Mouse (Mus musculus) midbrain, embryonic 14.5 days (tissue): ENCODE measurements around the gene Zfp687. TPM values are rescaled to one million over a fixed set of nuclear protein-coding genes. Genes with fewer than 3 reads are reported as not detected.

Experiments
- ATAC-seq: fragments of 200-750 bp; cut with Nextera tagmentation; 2 replicates; pipeline ENCODE4 v1.8.0; 2017; ENCODE audit warnings: moderate number of reproducible peaks, moderate library complexity; ENCODE audit not compliant: low FRiP score, low TSS enrichment
- DNase-seq: peaks from one replicate; pipeline ENCODE4 v3.0.0-alpha.2; 2015
- H3K27ac ChIP-seq: fragments of 300-500 bp; sonication (generic); replicated peaks from 2 replicates; pipeline ENCODE4 v1.5.1; 2014; ENCODE audit warnings: mild to moderate bottlenecking, low read depth, low read length, moderate library complexity
- H3K27me3 ChIP-seq: fragments of 300-500 bp; sonication (generic); 2 replicates; pipeline ENCODE4 v1.6.1; 2014; ENCODE audit warnings: low read length, control low read depth, mixed read lengths; ENCODE audit not compliant: control insufficient read depth, insufficient read depth
- H3K36me3 ChIP-seq: fragments of 300-500 bp; sonication (generic); 2 replicates; pipeline ENCODE4 v1.6.1; 2014; ENCODE audit warnings: low read length, control low read depth; ENCODE audit not compliant: control insufficient read depth, insufficient read depth
- H3K4me1 ChIP-seq: fragments of 300-500 bp; sonication (generic); 2 replicates; pipeline ENCODE4 v1.6.1; 2014; ENCODE audit warnings: mild to moderate bottlenecking, antibody characterized with exemption, low read length, control low read depth; ENCODE audit not compliant: control insufficient read depth, insufficient read depth
- H3K4me2 ChIP-seq: fragments of 300-500 bp; sonication (generic); 2 replicates; pipeline ENCODE4 v1.6.1; 2014; ENCODE audit warnings: mild to moderate bottlenecking, low read length, moderate library complexity
- H3K4me3 ChIP-seq: fragments of 300-500 bp; sonication (generic); replicated peaks from 2 replicates; pipeline ENCODE4 v1.5.1; 2014; ENCODE audit warnings: low read depth, low read length
- H3K9ac ChIP-seq: fragments of 300-500 bp; sonication (generic); replicated peaks from 2 replicates; pipeline ENCODE4 v1.6.1; 2014; ENCODE audit warnings: mild to moderate bottlenecking, low read length, moderate library complexity
- H3K9me3 ChIP-seq: fragments of 300-500 bp; sonication (generic); 2 replicates; pipeline ENCODE4 v1.6.1; 2016; ENCODE audit warnings: low read length, control low read depth, mixed read lengths; ENCODE audit not compliant: control insufficient read depth
- WGBS: fragments of 180-500 bp; shearing (Covaris S2); extraction: QIAGEN DNeasy Blood & Tissue Kit; methylation state at CpG from one replicate; pipeline ENCODE4 v1.1.7; 2014; 5-methylcytosine and 5-hydroxymethylcytosine counted together
- polyA plus RNA-seq: library from polyadenylated mRNA; unstranded; fragments of >200 nt; fragmentation: Nextera tagmentation; extraction: Ambion mirVana; gene quantifications from 2 replicates; pipeline ENCODE4 v1.2.1, GENCODE M21; 2014

Gene Zfp687
- polyA plus RNA-seq, 1 experiment from 2014 or later, result 30.0 TPM

DNA sequence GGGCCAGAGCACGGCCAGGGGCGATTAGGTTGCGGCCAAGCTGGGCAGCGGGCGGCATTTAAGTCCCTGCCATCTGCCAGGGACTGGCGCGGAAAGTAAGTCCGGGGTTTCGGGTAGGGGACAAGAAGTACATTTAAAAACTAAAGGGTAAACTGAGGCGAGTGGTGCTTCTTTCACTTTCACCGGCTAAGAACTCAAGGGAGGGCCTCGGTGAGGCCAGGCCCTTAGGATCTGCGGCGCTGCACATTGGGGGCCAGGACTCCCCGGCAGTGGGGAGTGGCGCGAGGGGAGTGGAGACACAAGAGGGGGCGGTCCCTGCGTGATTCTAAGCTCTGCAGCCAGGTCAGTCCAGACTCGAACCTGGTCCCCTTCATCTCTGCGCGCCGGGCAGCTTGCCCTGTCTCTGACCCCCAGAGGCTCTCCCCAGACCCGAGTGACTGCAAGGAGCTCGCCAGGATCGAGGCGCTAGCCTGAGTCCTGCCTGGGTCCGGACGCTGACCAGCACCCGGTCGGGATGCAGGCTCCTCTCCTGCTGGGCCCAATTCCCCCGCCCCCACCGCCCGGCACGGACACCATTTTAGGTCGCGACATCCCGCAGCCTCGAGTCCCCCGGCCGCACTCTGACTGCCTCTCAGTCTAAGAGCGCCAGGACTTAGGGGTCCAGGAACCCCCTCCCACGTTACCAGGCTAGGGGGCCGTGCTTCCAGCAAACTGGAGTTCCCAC is 658 bp downstream of the Zfp687 start:
- Histone ChIP-seq H3K4me2 (peak overlapping the region; percentile 97), H3K27ac (peak overlapping the region; percentile 80), H3K4me1 (peaks cover 14% of the 10 kb centered on the region), H3K9me3 (no peaks in the 10 kb centered on the region), H3K36me3 (peaks cover 30% of the 10 kb centered on the region), H3K27me3 (no peaks in the 10 kb centered on the region), H3K9ac (peak overlapping the region; percentile 70), H3K4me3 (peak overlapping the region; percentile 74)
- ATAC-seq (peak; percentile 24), DNase-seq (peak; percentile 32)
- under 1% methylated on average over 44 of the region's 44 CpGs for WGBS

DNA sequence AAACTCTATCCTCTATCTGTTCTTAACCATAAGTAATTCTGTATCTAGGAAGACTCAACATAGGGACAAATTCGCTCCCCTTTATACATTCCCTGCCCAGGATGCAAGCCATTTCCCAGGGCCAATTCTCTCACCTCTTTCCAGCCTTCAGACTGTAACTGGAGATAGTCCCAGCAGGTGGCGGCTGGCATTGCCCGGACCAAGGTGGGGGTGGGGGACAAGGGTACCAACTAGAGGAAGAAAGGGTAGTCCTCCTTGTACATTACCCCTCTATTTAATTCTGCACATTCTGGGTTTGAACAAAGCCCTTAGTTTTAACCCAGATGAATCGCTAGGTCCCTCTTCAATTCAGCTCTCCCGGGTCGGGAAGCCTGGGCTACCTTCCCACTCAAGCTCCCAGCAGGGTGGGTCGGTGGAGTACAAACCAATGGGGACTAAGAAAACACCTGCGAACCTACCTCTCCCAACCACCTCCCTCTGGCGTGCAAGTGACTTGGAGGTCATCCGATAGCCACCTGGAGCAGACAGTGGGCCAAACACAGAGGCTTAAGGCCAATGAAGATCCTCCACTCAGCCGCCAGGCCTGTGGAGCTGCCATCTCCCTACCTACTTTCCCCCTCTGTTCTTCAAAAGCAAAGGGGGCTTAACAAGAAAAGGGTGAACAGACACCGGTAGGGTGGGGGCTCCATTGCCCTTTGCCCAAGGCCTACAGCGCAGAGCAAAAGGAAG is 1.4 kb downstream of the Zfp687 start:
- peak overlapping the region; percentile 97 for H3K4me2 ChIP-seq
- peak overlapping the region; percentile 70 for H3K9ac ChIP-seq

DNA sequence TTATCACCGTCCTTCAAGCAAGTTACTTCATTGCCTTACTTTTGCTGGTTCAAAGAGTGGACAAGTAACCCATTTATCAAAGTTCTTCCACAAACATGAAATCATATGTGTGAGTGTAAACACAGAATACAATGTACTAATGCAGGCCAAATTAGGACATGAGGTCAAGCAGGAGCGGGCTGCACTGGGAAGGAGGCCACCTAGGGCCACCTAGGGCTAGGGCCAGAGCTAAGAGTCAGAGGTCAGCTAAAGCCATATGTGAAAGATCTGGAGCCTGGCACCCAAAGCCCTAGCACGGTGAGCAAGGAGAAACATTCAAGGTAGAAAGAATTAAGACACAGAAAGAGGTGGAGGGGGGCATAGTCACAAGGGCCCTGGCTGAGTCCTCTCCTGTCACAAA is 2.3 kb downstream of the Zfp687 start:
- no peak for ATAC-seq
- no peak overlapping the region for H3K9ac ChIP-seq

More for the DNA sequence above, 1.4 kb downstream of the Zfp687 start:
- Histone ChIP-seq H3K4me1 (peaks cover 14% of the 10 kb centered on the region), H3K4me3 (peak overlapping the region; percentile 74), H3K27me3 (no peaks in the 10 kb centered on the region), H3K27ac (no peak overlapping the region), H3K9me3 (no peaks in the 10 kb centered on the region), H3K36me3 (peaks cover 37% of the 10 kb centered on the region)
- no peak for DNase-seq
- WGBS, result 10% methylated on average over 13 of the region's 13 CpGs
- no peak for ATAC-seq

DNA sequence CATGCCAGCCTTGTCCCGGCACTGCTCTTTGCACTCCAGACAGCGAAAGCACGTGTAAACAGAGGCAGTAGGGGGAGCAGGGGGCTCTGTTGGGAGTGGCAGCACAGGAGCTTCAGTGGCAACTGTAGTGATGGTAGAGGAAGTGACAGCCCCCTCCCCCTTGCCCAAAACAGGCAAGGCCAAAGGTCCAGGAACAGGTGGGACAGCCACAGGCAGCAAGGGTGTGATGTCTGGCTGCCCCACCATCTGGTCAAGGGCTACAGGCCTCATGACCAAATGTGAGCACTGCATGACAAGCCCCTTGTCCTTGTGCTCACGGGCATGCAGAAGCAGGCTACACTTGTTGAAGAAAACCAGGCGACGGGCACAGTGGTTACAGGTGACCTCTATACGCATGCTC is 4.9 kb downstream of the Zfp687 start:
- no peak for DNase-seq
- H3K9ac ChIP-seq, result no peak overlapping the region
- no peaks in the 10 kb centered on the region for H3K27me3 ChIP-seq
- H3K9me3 ChIP-seq, result no peaks in the 10 kb centered on the region
- 92% methylated on average over 7 of the region's 7 CpGs for WGBS
- peaks cover 70% of the 10 kb centered on the region for H3K36me3 ChIP-seq
- no peak overlapping the region for H3K27ac ChIP-seq
- no peak overlapping the region for H3K4me3 ChIP-seq
- peaks cover 14% of the 10 kb centered on the region for H3K4me1 ChIP-seq
- no peak for ATAC-seq
- no peak overlapping the region for H3K4me2 ChIP-seq

More for the DNA sequence above, 2.3 kb downstream of the Zfp687 start:
- no peaks in the 10 kb centered on the region for H3K27me3 ChIP-seq
- no peak overlapping the region for H3K4me3 ChIP-seq
- H3K4me1 ChIP-seq, result peaks cover 14% of the 10 kb centered on the region
- no peak for DNase-seq
- H3K27ac ChIP-seq, result no peak overlapping the region
- H3K4me2 ChIP-seq, result peak overlapping the region; percentile 97; the same call in 1 of the 2 replicates
- H3K36me3 ChIP-seq, result peaks cover 46% of the 10 kb centered on the region
- 93% methylated on average over 3 of the region's 3 CpGs for WGBS
- H3K9me3 ChIP-seq, result no peaks in the 10 kb centered on the region

DNA sequence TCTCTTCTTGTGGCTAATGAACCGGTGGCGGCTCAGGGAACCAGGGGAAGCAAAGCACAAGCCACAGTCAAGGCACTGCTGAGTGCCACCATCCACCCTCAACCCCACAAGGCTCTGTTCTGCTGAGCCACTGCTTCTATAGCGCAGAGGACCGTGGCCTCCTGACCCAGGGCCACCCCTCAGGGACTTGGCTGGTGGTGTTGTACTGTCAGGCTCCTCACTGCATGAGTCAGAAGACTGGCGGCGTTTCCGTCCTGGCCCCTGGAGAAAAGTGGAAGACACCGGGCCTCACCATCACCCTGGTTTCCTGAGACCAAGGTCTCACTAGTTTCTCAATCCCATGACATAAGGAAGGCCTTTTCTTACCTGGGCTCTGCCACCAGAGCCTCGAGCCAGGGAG is 7.5 kb downstream of the Zfp687 start:
- ATAC-seq, result no peak
- no peaks in the 10 kb centered on the region for H3K4me1 ChIP-seq
- H3K9ac ChIP-seq, result no peak overlapping the region
- no peak for DNase-seq
- 89% methylated on average over 9 of the region's 9 CpGs for WGBS
- no peaks in the 10 kb centered on the region for H3K27me3 ChIP-seq
- no peaks in the 10 kb centered on the region for H3K9me3 ChIP-seq
- no peak overlapping the region for H3K27ac ChIP-seq
- no peak overlapping the region for H3K4me2 ChIP-seq
- no peak overlapping the region for H3K4me3 ChIP-seq
- peaks cover 95% of the 10 kb centered on the region for H3K36me3 ChIP-seq

DNA sequence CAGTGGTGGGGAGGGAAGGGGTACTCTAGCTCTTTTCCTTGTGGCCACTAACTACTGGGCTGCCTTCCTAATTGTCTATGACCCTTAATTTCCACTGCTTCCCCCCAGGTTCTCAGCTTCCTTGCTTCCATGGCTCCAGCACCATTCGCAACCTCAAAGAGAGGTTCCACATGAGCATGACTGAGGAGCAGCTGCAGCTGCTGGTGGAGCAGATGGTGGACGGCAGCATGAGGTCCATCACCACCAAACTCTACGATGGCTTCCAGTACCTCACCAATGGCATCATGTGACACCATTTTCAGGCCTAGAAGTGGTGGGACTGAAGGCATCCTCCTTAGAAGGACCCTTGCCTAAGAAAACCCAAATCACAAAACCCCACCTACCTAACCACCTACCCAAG is 9.6 kb downstream of the Zfp687 start:
- Histone ChIP-seq H3K9ac (no peak overlapping the region), H3K4me3 (no peak overlapping the region), H3K27me3 (no peaks in the 10 kb centered on the region), H3K36me3 (peaks cover 96% of the 10 kb centered on the region), H3K4me1 (no peaks in the 10 kb centered on the region), H3K9me3 (no peaks in the 10 kb centered on the region), H3K27ac (no peak overlapping the region), H3K4me2 (no peak overlapping the region)
- ATAC-seq, result no peak
- DNase-seq, result no peak
- 93% methylated on average over 3 of the region's 3 CpGs for WGBS

DNA sequence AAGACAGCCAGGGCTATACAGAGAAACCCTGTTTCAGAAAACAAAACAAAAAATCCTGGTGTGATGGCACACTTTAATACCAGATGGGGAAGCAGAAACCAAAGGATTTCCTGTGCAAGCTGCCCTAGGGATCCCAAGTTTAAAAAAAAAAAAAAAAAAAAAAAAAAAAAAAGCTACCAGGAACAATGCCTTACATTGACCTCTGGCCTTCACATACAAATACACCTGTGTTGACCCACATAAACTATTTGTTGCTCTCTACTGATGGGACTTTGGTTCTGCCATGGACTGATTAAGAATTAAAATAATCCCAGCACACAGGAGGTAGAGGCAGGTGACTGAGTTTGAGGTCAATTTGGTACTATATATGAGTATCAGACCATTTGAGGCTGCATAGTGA is 12.0 kb downstream of the Zfp687 start:
- ATAC-seq (no peak), DNase-seq (no peak)
- Histone ChIP-seq H3K9me3 (no peaks in the 10 kb centered on the region), H3K27me3 (no peaks in the 10 kb centered on the region), H3K27ac (no peak overlapping the region), H3K4me2 (no peak overlapping the region), H3K4me3 (no peak overlapping the region), H3K36me3 (peaks cover 95% of the 10 kb centered on the region), H3K4me1 (no peaks in the 10 kb centered on the region), H3K9ac (no peak overlapping the region)

DNA sequence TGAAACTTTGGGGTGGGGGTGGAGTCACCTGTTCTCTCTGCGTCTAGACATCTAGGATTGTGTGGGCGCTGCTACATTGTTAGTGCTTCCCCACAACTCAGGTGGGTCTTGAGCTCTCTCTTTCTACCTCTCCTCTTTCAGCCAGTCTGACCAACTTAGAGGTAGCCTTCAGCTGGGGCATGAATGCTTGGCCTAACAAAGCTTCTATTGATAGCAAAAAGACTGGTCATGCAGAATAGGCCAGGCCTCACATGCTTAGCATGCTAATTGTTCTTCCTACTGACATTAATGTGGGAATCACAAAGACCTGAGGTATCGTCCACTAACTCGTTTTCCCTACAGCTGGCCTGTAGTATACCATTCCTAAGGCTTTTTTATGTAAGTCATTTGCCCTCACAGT is 12.7 kb downstream of the Zfp687 start:
- Histone ChIP-seq H3K27ac (0 out of 2 replicates have a peak overlapping the region, but pooled peaks have one; percentile 26), H3K9me3 (no peaks in the 10 kb centered on the region), H3K4me2 (no peak overlapping the region), H3K4me3 (no peak overlapping the region), H3K4me1 (no peaks in the 10 kb centered on the region), H3K36me3 (peaks cover 93% of the 10 kb centered on the region), H3K9ac (no peak overlapping the region), H3K27me3 (no peaks in the 10 kb centered on the region)
- ATAC-seq, result no peak
- DNase-seq, result peak; percentile 36
- 69% methylated on average over 4 of the region's 4 CpGs for WGBS

DNA sequence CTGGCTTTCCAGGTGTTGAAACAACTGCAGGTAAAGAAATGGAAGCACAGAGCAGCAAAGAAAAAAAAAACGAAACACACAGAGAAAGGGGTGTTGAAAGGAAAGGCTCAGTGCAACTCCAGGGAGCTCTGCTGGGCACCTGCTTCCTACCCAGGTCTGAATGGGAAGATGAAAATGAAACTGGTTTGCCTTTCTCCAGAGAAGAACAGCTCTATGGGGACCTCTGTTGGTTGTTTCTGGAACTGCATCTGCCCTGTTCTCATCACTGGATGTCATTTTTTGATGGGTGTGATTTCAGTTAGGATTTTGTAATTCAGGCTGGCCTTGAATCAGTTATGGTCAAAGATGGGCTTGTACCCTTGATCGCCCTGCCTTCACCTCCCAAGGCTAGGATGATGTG is 18.3 kb downstream of the Zfp687 start:
- Histone ChIP-seq H3K9ac (no peak overlapping the region), H3K4me3 (no peak overlapping the region), H3K36me3 (peaks cover 86% of the 10 kb centered on the region), H3K27me3 (no peaks in the 10 kb centered on the region), H3K9me3 (no peaks in the 10 kb centered on the region), H3K4me1 (no peaks in the 10 kb centered on the region), H3K4me2 (no peak overlapping the region), H3K27ac (no peak overlapping the region)
- DNase-seq (peak; percentile 91), ATAC-seq (no peak)
- 41% methylated on average over 2 of the region's 2 CpGs for WGBS
